Mouse (Mus musculus): ENCODE measurements around the gene 1700030J22Rik. TPM values are rescaled to one million over a fixed set of nuclear protein-coding genes. Genes with fewer than 3 reads are reported as not detected.

1700030J22Rik gene
- total RNA-seq, 2 experiments from 2014 or later = 1.4 to 1.5 TPM

Other genes with a start within 250 kb of the 1700030J22Rik start
- gene Cdyl2, start 246.0 kb downstream of the 1700030J22Rik start, total RNA-seq (2021) = 1 to 10 TPM; 4.6 to 6.1 TPM
- 10 to 100 TPM; 53.0 to 57.0 TPM for gene Cmc2, start 57.5 kb downstream of the 1700030J22Rik start, total RNA-seq (2021)
- 1 to 10 TPM; 2.6 to 2.7 TPM for gene Cenpn, start 57.2 kb downstream of the 1700030J22Rik start, total RNA-seq (2021)
- 10 to 100 TPM; 24.3 to 25.0 TPM for gene Atmin, start 35.6 kb downstream of the 1700030J22Rik start, total RNA-seq (2021)
- gene Gcsh, start 14.6 kb upstream of the 1700030J22Rik start, total RNA-seq (2021) = 100 to 1,000 TPM; 140 to 168 TPM
- 1 to 10 TPM; 1.0 to 2.9 TPM for gene Pkd1l2, start 103.5 kb upstream of the 1700030J22Rik start, total RNA-seq (2021)
- gene Bco1, start 116.9 kb upstream of the 1700030J22Rik start, total RNA-seq (2021) = under 1 TPM in 1 of 2 experiments, not detected in 1; 0.42 TPM
- gene Gan, start 179.2 kb upstream of the 1700030J22Rik start, total RNA-seq (2021) = 10 to 100 TPM in 1 of 2 experiments, 1 to 10 TPM in 1; 7.4 to 13.2 TPM